Mouse (Mus musculus): ENCODE data around the gene Acox2. TPM values are rescaled to one million over a fixed set of nuclear protein-coding genes. Genes with fewer than 3 reads are reported as not detected.
A peak's percentile ranks its signal among the peaks of the same experiment; 100 is the strongest.

Gene Acox2
- total and polyA plus RNA-seq, 2 experiments from 2014 or later: 0.10 to 0.44 TPM

- Histone ChIP-seq H3K4me2 (ENCODE audit: low read depth, low read length, poor library complexity, severe bottlenecking) (no peak overlapping the region), H3K4me1 (ENCODE audit: insufficient read depth, low read length) (no peaks in the 10 kb centered on the region), H3K4me3 (ENCODE audit: low read depth, low read length) (no peak overlapping the region), H3K27ac (ENCODE audit: low read depth, low read length) (no peak overlapping the region), H3K27me3 (ENCODE audit: insufficient read depth, low read length) (no peaks in the 10 kb centered on the region), H3K9me3 (ENCODE audit: low read length) (no peaks in the 10 kb centered on the region), H3K36me3 (ENCODE audit: insufficient read depth, low read length) (no peaks in the 10 kb centered on the region), H3K9ac (replicated peaks; ENCODE audit: low read length, poor library complexity, severe bottlenecking) (no peak overlapping the region)
- ATAC-seq (ENCODE audit: low FRiP score) (no peak), DNase-seq (ENCODE audit: low spot score) (peak; percentile 53)
- no peak for TF ChIP-seq CTCF (IDR thresholded peaks at IDR 0.05)
- WGBS: 10% methylated on average over 5 of the region's 5 CpGs
Measured at GRCm38 (mm10) chr14:8207105-8207504, 52.0 kb downstream of the Acox2 start.

GRCm38 (mm10) chr14:8206179-8206910 is 52.8 kb downstream of the Acox2 start:
- 56% methylated on average over 9 of the region's 9 CpGs for WGBS
- DNase-seq (ENCODE audit: low spot score): no peak
- ATAC-seq (ENCODE audit: low FRiP score): no peak
- Histone ChIP-seq H3K4me1 (ENCODE audit: insufficient read depth, low read length) (no peaks in the 10 kb centered on the region), H3K27me3 (ENCODE audit: insufficient read depth, low read length) (no peaks in the 10 kb centered on the region), H3K4me3 (ENCODE audit: low read depth, low read length) (no peak overlapping the region), H3K9ac (replicated peaks; ENCODE audit: low read length, poor library complexity, severe bottlenecking) (no peak overlapping the region), H3K36me3 (ENCODE audit: insufficient read depth, low read length) (no peaks in the 10 kb centered on the region), H3K4me2 (ENCODE audit: low read depth, low read length, poor library complexity, severe bottlenecking) (no peak overlapping the region), H3K27ac (ENCODE audit: low read depth, low read length) (no peak overlapping the region), H3K9me3 (ENCODE audit: low read length) (no peaks in the 10 kb centered on the region)
- TF ChIP-seq CTCF (IDR thresholded peaks at IDR 0.05): no peak

GRCm38 (mm10) chr14:8201715-8202114 is 57.4 kb downstream of the Acox2 start:
- no peak for ATAC-seq (ENCODE audit: low FRiP score)
- WGBS: 85% methylated on average over 3 of the region's 3 CpGs

GRCm38 (mm10) chr14:8200769-8201168 is 58.4 kb downstream of the Acox2 start:
- Histone ChIP-seq H3K4me2 (ENCODE audit: low read depth, low read length, poor library complexity, severe bottlenecking) (no peak overlapping the region), H3K4me1 (ENCODE audit: insufficient read depth, low read length) (no peaks in the 10 kb centered on the region), H3K4me3 (ENCODE audit: low read depth, low read length) (no peak overlapping the region), H3K9me3 (ENCODE audit: low read length) (no peaks in the 10 kb centered on the region), H3K9ac (replicated peaks; ENCODE audit: low read length, poor library complexity, severe bottlenecking) (no peak overlapping the region), H3K27me3 (ENCODE audit: insufficient read depth, low read length) (no peaks in the 10 kb centered on the region), H3K36me3 (ENCODE audit: insufficient read depth, low read length) (no peaks in the 10 kb centered on the region), H3K27ac (ENCODE audit: low read depth, low read length) (no peak overlapping the region)
- WGBS: 71% methylated on average over 5 of the region's 5 CpGs
- DNase-seq (ENCODE audit: low spot score): no peak
- no peak for TF ChIP-seq CTCF (IDR thresholded peaks at IDR 0.05)
- no peak for ATAC-seq (ENCODE audit: low FRiP score)

More at GRCm38 (mm10) chr14:8201715-8202114, 57.4 kb downstream of the Acox2 start:
- Histone ChIP-seq H3K4me1 (ENCODE audit: insufficient read depth, low read length) (no peaks in the 10 kb centered on the region), H3K4me2 (ENCODE audit: low read depth, low read length, poor library complexity, severe bottlenecking) (no peak overlapping the region), H3K9ac (replicated peaks; ENCODE audit: low read length, poor library complexity, severe bottlenecking) (no peak overlapping the region), H3K36me3 (ENCODE audit: insufficient read depth, low read length) (no peaks in the 10 kb centered on the region), H3K27ac (ENCODE audit: low read depth, low read length) (no peak overlapping the region), H3K27me3 (ENCODE audit: insufficient read depth, low read length) (no peaks in the 10 kb centered on the region), H3K4me3 (ENCODE audit: low read depth, low read length) (no peak overlapping the region), H3K9me3 (ENCODE audit: low read length) (no peaks in the 10 kb centered on the region)
- no peak for TF ChIP-seq CTCF (IDR thresholded peaks at IDR 0.05)
- no peak for DNase-seq (ENCODE audit: low spot score)

GRCm38 (mm10) chr14:8192727-8193126 is 66.4 kb downstream of the Acox2 start:
- ATAC-seq (ENCODE audit: low FRiP score): no peak
- WGBS: 90% methylated on average over 6 of the region's 6 CpGs
- no peaks in the 10 kb centered on the region for H3K27me3 ChIP-seq (ENCODE audit: insufficient read depth, low read length)

GRCm38 (mm10) chr14:8191331-8191965 is 67.7 kb downstream of the Acox2 start:
- Histone ChIP-seq H3K36me3 (ENCODE audit: insufficient read depth, low read length) (no peaks in the 10 kb centered on the region), H3K27ac (ENCODE audit: low read depth, low read length) (no peak overlapping the region), H3K27me3 (ENCODE audit: insufficient read depth, low read length) (no peaks in the 10 kb centered on the region), H3K4me1 (ENCODE audit: insufficient read depth, low read length) (no peaks in the 10 kb centered on the region), H3K9ac (replicated peaks; ENCODE audit: low read length, poor library complexity, severe bottlenecking) (no peak overlapping the region), H3K4me3 (ENCODE audit: low read depth, low read length) (no peak overlapping the region), H3K4me2 (ENCODE audit: low read depth, low read length, poor library complexity, severe bottlenecking) (no peak overlapping the region), H3K9me3 (ENCODE audit: low read length) (no peaks in the 10 kb centered on the region)
- 64% methylated on average over 12 of the region's 12 CpGs for WGBS
- DNase-seq (ENCODE audit: low spot score) (no peak), ATAC-seq (ENCODE audit: low FRiP score) (no peak)
- TF ChIP-seq CTCF (IDR thresholded peaks at IDR 0.05): no peak

More at GRCm38 (mm10) chr14:8192727-8193126, 66.4 kb downstream of the Acox2 start:
- H3K9me3 ChIP-seq (ENCODE audit: low read length): no peaks in the 10 kb centered on the region
- no peaks in the 10 kb centered on the region for H3K4me1 ChIP-seq (ENCODE audit: insufficient read depth, low read length)
- no peaks in the 10 kb centered on the region for H3K36me3 ChIP-seq (ENCODE audit: insufficient read depth, low read length)
- H3K9ac ChIP-seq (replicated peaks; ENCODE audit: low read length, poor library complexity, severe bottlenecking): no peak overlapping the region
- TF ChIP-seq CTCF (IDR thresholded peaks at IDR 0.05): no peak
- no peak overlapping the region for H3K4me3 ChIP-seq (ENCODE audit: low read depth, low read length)
- no peak for DNase-seq (ENCODE audit: low spot score)
- no peak overlapping the region for H3K4me2 ChIP-seq (ENCODE audit: low read depth, low read length, poor library complexity, severe bottlenecking)
- H3K27ac ChIP-seq (ENCODE audit: low read depth, low read length): no peak overlapping the region
